Mouse (Mus musculus) induced T-regulatory cell, adult 2 months (primary cell): ENCODE measurements around the gene 4930430F08Rik.
A peak's percentile ranks its signal among the peaks of the same experiment; 100 is the strongest.
"Not testable (repeated sequence)": the region's sequence is repeated elsewhere in the genome, so short reads cannot be mapped to it uniquely, and the experiment has no call there.

ENCODE experiments used
- DNase-seq: peaks from one replicate; pipeline ENCODE4 v3.0.0-alpha.2; 2012; ENCODE audit warnings: low read depth

Gene 4930430F08Rik

GRCm38 (mm10) chr10:100590323-100590722, at the start of gene 4930430F08Rik, which contains the start of gene 1700017N19Rik:
TSS of gene 4930430F08Rik (minus strand) at chr10:100590423.
TSS of gene 1700017N19Rik (plus strand) at chr10:100590484.
- peak; percentile 4 for DNase-seq

GRCm38 (mm10) chr10:100629762-100630438, 39.7 kb upstream of the 4930430F08Rik start:
- DNase-seq: peak; percentile 56

DNA sequence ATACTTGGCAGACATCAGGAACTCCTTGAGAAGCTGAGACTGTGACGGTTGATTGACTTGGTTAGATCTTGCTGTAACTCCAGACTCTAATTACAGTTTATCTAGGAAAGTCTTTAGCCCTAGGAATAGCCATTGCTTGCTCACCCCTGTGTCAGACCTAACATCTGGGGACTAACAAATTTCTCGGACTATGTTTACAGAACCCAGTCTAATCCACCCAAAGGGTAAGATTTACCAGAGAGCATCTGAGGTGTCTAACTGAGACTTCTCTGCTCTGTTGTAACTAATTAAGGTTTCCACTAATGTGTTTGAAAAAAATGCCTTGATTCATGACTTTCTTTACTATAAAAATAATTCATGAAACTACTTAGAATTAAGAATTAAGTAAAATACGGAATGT, 32.3 kb upstream of the 4930430F08Rik start:
- no peak for DNase-seq

DNA sequence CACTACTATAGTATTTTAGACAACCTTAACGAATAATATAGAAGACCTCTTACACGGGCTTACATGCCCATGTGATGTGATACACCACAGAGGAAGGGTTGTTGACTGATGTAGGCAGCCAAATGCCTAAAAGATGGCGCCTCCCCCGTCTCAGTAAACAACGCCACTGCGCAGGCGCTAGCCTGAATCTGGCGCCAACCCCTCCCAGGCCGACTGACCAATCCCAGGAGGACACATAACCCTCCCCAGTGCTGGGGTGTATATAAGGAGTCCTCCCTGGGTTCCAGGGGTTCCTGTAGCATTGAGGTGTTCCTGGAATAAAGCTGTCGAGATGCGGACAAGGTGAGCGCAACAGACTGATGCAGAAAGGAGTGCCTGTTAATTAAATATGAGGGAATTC, 29.8 kb upstream of the 4930430F08Rik start:
- DNase-seq: no peak

GRCm38 (mm10) chr10:100619474-100619873, 29.3 kb upstream of the 4930430F08Rik start:
- DNase-seq: no peak

GRCm38 (mm10) chr10:100617233-100617903, 27.1 kb upstream of the 4930430F08Rik start:
- no peak for DNase-seq

DNA sequence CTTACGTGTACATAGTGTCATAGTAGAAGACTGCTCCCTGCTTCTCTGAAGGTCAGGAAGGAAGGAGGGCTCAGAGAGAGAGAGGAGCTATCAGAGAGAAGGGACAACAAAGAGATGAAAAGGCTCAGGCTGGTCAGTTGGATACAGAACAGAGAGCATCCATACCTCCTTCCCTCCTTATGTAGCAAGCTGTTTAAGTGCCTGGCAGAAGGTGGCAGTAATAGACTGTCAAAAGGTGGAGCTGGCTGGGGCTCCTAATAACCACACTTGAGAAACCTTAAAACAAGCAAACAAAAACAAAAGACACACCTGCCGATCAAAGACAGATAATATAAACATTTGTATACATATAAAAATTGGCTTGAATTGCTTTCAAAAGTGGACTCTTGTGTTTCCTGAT, 14.0 kb upstream of the 4930430F08Rik start:
- DNase-seq: no peak

- DNase-seq: no peak
Measured at GRCm38 (mm10) chr10:100603511-100603910, 13.3 kb upstream of the 4930430F08Rik start.

DNA sequence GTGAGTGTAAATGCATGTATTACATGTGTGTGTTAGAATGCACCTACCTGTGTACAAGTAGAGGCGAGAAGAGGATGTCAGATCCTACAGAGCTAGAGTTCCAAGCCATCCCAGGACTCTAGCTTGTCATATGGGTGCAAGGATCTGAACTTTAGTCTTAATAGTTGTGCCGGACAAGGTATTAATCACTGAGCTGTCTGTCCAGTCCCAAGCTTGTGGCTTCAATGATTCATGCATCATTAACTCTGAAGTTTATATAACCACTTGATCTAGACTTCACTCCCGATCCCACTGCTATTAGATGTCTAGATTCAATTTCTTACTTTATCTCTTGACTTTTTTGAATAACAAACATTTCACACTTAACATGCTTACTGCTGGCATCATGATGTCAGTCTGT, 8.1 kb upstream of the 4930430F08Rik start:
- DNase-seq: no peak

- DNase-seq: peak; percentile 92
Measured at GRCm38 (mm10) chr10:100588932-100589388, 1.3 kb downstream of the 4930430F08Rik start.

DNA sequence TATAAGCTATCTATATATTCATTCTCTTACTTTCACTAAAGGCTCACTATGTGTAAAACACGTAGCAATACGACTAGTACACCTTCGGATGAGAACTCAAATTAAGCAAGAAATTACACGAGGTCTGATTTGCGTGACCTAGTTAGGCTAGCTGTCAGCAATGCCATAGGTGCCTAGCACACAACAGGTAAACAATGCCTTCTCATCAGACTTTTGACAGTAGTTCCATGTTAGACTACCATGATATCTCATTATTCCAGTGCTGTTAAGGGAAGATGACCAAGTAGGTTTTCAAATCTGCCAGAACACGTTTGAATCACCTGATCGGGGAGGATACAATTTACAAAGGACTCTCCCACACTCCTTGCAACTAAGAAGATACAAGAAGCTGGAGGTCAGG, 1.7 kb downstream of the 4930430F08Rik start:
- DNase-seq: no peak

GRCm38 (mm10) chr10:100584178-100584577, 6.0 kb downstream of the 4930430F08Rik start:
- no peak for DNase-seq

- DNase-seq: no peak
Measured at GRCm38 (mm10) chr10:100575294-100575693, 14.9 kb downstream of the 4930430F08Rik start.

DNA sequence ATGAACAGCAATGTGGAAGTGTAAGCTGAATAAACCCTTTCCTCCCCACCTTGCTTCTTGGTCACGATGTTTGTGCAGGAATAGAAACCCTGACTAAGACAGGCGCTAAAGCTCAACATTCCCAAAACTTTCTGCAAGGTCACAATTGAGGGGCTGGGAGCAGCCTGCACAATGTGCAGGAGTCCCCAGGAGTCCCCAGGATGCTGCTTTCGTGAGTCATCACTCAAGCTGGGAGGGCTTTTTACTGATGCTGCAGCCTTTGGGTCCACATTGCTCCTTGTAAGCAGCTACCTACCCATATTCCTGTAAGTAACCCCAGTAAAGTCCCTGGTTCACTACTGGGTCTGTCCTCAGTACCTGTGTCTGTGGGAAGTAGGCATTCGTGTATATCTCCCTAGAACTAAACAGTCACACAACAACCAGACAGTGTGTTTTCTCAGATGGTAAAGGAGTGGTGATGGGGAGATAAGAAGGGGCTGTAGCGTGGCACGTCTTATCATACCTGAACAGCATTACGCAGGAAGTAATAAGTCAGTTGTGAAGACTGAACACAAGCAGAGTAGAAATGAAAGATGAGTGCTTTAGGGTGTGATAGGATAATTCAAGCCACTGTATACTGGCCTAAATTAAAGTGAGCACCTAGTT, 15.6 kb downstream of the 4930430F08Rik start:
- DNase-seq: no peak

GRCm38 (mm10) chr10:100571707-100572106, 18.5 kb downstream of the 4930430F08Rik start:
- no peak for DNase-seq

DNA sequence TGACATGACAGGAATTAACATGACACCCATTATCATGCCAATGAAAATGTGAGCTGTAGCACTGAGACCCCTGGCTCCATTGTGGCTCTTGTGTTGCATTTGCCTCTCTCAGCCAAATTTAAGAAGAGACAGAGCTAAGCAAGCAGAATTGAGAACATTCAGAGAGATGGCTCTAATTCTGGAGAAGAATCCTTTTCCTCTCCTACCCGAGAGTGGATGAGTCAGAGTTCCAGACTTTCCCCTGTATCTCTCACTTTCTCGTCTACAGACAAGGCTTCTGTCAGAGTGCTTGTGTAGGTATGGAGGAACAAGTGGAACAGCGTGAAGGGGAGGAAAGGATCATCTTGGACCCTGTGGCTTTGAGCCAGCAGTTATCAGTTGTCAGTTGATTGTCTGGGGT, 26.1 kb downstream of the 4930430F08Rik start:
- DNase-seq: no peak

DNA sequence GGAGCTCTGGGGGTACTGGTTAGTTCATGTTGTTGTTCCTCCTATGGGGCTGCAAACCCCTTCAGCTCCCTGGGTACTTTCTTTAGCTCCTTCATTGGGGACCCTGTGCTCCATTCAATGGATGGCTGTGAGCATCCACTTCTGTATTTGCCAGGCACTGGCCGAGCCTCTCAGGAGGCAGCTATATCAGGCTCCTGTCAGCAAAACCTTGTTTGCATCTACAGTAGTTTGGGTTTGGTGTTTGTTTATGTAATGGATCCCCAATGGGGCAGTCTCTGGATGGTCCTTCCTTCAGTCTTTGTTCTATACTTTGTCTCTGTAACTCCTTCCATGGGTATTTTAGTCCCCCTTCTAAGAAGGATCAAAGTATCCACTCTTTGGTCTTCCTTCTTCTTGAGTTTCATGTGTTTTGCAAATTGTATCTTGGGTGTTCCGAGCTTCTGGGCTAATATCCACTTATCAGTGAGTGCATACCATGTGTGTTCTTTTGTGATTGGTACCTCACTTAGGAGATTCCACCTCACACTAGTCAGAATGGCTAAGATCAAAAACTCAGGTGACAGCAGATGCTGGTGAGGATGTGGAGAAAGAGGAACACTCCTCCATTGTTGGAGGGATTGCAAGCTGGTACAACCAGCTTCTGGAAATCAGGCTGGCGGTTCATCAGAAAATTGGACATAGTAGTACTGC, 29.9 kb downstream of the 4930430F08Rik start:
- not testable (repeated sequence) for DNase-seq

DNA sequence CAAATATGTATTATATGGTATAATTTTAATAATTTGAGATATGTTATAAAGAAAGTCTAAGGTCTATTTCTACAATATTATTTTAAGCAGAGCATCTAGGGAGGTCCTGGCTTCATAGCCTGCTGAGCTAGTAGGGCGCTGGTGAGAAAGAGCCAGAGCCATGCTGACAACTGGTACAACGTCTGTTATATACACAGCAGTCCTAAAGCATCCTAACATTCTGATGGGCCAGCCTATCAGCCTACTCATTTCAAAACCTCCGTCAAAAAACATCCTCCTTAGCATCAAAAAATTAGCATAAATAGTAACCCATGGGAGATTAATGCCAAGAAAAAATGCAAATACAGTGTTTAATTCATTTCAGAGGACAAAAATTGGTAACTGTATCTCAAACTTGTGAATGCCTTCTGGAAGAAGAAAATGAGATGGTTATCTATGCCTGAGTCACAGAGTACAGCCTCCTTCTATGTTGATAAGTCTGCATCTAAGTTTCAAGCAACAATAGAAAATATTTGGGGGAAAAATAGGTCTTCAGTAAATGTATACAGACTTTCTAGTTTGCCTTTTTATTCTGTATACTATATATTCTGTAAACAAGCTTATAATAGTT, 33.6 kb downstream of the 4930430F08Rik start:
- no peak for DNase-seq

DNA sequence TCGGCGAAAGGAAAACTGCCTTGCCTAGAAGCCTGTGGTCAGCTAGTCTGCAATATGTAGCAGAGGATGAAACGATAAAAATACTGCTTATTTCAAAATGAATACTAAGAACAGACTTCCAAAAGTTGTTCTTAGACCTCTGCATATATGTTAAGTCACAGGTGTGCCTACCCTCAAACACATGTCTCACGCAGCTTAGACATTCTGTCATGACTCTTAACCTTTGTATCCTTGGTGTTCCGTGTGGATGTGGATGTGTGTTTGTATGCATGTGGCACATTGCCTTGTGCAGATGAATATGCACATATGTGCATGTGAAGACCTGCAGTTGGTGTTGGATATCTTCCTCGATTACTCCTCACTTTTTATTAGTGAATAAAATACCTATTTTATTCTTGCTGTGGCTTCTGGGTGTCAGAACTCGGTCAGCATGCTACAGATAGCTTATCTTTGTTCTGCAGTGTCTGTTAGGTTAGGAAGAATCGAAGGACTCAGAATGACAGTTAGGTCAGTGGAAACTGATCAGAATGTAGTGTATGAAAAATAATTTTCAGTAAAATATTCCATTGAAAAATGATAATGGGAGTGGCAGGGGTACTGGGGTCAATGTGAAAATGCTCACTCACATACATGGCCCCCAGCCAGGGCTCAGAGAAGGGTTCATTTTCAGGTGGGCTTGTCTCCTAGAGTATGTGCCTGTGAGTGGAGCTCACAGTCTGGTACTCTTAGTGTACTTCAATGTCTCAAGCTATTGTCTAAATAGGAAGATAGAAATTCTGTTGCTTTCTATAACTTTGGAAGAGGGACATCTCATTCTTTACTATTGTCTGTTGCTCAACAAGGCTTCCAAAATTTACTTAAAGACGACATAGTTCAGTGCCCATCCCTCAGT, 65.5 kb downstream of the 4930430F08Rik start:
- no peak for DNase-seq

- no peak for DNase-seq
Measured at GRCm38 (mm10) chr10:100522330-100522729, 67.9 kb downstream of the 4930430F08Rik start.
